Mouse (Mus musculus): ENCODE measurements at regions not wholly inside any gene's neighbourhood (a gene's known extent, or its start where the extent isn't known, plus 50 kb on each side); places are given as distances from the start of the nearest gene placed in this dataset.

DNA sequence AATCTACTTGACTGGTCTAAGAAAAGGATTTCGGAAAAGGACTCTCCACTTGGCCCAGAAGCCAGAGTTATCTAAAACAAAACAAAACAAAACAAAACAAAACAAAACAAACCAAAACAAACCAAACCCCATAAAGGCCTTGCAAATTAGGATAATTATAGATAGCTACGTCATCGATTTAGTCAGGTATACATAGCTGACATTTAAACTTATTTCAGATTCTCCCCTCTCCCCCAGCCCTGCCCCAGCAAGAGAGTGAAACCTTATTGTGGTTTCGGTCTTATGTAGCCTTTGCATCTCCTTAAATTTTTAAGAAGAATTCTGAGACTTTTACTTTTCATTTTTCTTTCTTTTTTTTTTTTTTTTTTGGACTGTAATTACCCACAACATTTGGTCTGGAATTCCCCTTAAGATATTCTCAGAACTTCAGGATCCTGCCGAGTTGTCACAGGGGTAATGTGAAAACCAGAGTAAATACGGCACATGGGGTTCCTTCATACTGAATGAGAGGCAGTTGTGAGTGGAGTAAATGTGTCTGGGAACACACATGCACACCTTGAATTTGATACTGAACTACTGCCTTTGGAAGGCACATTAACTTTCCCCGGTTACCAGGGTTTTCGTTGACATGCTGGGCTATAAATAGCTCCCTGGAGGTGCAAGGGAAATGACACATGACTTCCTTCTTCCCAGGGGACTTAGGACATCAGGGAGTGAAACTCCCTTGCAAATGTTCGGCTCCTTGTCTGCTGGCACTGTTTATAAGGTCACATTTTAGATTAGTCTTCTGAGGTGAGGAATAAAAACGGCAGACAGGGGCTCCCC lies 94.8 kb upstream of the Rap1b start:
- DNase-seq (ENCODE audit: low spot score in 2 of 2) = no peak

DNA sequence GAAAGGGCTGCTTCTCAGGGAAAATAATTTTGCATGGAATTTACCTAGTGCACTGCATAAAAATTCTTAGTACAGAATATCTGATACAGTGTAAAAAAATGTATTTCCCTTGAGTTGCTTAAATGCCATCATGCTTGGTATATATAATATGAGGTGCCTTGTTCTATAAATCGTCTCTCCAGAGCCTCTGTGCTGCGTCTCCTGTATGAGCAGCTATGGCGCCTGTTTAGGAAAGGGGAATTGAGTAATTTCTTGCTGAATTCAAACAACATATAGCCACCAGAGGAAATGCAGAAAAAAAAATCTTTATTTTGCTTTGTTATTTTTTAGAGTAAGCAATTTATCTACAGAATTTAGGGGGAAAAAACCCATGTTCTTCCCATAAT lies 95.4 kb upstream of the Rap1b start:
- no peak for DNase-seq (ENCODE audit: low spot score in 2 of 2)

DNA sequence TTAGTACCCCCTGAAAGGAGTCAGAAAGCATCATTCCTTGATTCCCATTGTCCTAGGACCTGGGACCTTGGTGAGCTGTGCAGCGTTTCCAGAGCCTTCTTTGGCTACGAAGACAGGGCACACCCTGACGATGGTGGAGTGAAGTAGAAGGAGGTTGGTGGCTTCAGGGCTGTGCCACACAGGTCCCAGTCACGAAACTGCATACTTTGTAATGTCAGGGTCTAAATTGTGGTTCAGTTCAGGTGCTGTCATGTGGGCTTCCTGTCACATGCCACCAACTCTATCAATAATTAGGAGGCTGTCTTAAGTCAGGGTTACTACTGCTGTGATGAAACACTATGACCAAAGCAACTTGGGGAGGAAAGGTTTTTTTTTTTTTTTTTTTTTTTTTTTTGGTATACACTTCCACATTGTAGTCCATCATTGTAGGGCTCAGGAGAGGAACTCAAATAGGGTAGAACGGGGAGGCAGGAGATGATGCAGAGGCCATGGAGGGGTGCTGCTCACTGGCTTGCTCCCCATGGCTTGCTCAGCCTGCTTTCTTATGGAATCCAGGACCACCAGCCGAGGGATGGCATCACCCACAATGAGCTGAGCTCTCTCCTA lies 98.0 kb upstream of the Rap1b start:
- no peak for DNase-seq (ENCODE audit: low spot score in 2 of 2)

DNA sequence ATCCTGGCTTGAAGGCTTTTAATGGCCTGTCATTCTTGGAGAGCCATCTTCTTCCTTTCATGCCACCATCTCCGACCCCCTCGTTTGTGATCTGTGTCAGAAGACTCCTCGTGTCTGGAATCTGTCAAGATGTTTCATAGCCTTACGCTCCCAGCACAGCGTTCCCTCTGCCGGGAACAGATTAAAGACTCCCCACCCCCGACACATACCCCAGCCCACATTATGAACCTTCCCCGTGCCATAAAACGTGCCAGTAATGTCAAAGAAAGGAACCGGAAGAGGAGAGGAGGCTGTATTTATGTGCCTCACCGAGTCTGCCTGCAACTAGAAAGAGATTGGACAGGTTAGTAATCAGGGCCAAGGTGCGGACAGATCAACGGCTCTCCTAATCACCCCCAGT lies 101.4 kb upstream of the Rap1b start:
- no peak for DNase-seq (ENCODE audit: low spot score in 2 of 2)

DNA sequence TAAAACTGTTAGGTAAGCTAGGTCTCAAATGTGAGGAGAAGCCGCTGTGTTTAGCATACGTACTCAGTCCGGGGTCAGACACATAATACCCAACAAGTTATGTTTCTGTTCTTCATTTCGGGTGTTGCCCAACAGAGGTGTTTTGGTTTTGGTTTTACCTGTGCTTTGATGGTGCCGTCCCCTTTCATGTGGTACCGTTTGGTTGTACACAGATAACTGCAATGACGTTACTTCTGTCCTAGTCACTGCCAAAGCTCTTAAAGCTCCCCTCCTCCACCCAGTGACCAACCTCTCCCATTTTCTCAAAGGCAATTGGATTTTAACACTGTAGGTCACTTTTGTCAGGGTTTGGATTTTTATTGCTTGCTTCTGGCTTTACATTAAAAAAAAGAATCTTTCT lies 102.1 kb upstream of the Rap1b start:
- no peak for DNase-seq (ENCODE audit: low spot score in 2 of 2)

DNA sequence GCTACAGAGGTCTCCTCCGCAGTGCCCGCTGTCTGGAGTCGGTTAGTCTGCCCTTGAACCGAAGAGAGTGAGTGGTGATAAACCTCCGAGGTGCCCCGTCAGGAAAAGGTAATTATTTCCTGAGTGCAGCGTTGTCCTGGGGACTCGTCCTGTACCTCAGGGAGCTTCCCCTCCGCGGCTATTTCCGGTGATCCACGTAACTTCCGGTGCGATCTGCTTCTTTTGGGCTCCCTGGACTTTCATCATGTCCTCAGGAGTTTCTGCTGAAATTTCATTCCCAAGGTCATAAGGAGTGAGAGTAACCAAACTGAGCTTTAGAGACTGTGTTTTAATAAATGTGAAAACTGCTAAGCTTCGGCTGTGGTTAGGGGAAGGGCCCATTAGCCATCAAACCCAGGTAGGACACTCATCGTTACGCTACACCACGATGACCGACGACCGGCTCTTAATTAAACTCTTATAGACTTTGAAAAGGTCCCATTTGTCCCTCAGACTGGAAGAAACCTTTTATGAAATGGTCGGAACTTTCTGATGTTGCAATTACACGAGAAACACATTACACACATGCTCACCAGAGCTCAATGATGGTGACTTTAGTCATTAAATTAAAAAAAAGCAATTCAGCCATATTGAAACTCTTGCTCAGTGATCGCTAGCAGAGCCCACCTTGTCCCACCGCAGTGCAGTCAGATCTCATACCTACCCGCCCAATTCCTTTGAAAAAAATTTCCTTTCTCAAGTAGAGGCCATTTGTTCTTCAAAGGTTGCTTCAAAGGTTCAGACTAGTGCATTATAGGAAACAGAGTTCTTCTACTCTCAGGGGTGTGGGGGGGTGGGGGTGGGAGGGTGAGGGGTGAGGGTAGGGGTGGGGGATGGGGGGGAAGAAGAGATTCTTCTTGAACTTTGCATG lies 106.5 kb upstream of the Rap1b start:
- DNase-seq (ENCODE audit: low spot score in 2 of 2) = no peak

DNA sequence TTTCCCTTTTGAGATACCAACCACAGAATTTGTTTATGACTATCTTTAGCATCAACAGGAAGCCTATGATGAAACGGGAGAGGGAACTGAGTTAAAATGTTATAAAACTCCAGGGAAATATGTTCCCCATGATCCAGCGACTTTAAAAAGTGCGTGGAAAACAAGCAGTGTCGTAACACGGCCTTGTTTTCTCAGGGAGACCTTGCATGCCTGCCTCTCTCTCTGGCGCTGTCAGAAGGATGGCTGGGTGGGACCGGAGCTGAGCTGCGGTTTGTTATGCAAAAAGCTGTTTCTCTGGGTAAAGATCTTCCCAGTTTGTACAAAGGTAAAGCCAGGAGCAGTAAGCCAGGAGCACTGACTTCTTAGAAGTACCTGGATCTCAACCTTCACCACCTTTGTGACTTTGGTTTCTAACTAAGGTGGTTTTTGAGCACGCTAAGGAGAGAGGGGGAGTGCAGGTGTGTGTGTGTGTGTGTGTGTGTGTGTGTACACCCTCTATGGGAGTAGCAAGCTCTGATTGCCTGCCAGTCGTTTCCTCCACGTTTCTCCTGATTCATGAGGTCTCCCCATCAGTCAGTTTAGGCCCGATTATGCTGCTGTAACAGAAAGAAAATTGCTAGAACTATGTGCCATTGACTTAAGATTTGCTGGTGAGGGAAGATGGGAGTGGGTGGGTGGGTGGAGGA lies 107.3 kb upstream of the Rap1b start:
- DNase-seq (ENCODE audit: low spot score in 2 of 2) = no peak

DNA sequence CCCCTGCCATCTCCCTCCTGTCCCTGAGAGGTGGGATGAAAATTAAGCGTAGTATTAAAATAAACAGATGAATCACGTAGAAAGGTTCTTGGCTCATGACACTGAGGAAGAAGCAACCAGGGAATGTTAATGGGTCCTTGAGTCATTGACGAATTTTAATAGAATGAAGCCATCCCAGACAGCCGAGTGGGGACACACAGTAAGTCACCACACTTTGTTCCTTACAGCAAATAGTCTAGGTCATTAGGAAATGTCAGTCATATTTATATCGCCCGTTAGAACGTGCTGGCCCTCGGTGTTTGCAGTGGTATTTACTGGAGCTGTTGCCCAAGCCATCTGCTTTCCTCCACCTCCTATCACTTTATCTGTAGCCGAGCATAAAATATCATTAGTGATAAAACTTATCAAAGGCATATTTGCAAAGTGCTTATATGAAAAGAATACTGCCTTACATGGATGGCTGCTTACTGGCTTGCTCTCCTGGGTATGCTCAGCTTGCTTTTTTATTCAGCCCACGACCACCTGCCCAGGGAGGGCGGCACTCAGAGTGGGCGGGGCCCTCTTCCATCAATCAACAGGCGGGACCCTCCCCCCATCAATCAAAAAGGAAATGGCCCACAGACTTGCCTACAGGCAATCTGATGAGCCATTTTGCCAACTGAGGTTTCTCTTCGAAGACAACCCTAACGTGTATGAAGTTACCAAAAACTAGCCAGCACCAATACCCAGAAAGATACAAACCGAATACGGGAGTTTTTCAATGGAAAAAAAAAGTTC lies 110.5 kb upstream of the Rap1b start:
- DNase-seq (ENCODE audit: low spot score in 2 of 2) = no peak

DNA sequence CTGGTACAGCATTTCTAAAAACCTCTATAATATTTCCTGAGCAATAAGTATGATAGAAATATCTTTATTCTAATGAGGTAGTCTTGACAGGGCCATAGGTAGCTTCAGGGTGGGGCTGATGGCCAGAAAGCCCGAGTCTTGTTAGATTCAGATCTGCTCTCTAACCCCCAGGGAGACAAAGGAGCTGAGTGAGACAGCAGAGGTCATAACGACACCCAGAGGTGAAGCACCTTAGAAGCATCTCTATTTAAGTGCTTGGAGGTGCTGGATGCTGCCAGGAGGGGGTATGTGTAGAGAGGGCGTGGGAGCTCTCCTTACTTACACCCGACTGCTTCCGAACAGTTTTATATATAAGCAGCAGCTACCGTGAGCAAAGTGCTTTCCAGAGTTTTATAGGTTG lies 128.9 kb upstream of the Rap1b start:
- no peak for DNase-seq (ENCODE audit: low spot score in 2 of 2)

DNA sequence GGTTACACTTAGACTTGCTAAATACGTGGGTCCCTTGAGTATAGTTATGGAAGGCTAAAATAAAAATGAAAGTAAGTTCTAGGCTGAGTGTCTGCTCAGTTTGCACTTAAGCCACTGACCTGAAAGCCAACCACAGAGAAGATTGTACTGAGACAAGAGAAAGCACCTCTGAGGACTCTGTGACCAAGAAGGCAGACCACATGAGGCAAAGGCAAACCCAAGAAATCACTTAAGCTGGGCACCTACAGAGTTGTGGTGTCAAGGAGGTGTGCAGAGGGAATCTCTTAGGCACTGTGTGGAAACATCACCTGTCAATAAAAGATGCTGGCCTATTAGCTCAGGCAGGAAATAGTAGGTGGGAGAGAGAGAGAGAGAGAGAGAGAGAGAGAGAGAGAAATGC lies 129.6 kb upstream of the Rap1b start:
- no peak for DNase-seq (ENCODE audit: low spot score in 2 of 2)

DNA sequence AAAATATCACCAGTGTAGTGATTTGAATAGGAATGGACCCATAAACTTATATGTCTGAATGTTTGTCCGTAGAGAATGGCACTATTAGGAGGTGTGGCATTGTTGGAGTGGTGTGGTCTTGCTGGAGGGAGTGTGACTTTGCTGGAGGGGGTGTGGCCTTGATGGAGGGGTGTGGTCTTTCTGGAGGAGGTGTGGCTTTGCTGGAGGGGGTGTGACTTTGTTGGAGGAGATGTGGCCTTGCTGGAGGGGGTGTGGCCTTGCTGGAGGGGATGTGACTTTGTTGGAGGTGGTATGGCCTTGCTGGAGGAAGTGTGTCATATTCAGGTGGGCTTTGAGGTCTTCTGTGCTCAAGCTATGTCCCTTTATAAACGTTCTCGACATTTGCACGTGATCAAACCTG lies 133.3 kb upstream of the Rap1b start:
- DNase-seq (ENCODE audit: low spot score in 2 of 2) = no peak

DNA sequence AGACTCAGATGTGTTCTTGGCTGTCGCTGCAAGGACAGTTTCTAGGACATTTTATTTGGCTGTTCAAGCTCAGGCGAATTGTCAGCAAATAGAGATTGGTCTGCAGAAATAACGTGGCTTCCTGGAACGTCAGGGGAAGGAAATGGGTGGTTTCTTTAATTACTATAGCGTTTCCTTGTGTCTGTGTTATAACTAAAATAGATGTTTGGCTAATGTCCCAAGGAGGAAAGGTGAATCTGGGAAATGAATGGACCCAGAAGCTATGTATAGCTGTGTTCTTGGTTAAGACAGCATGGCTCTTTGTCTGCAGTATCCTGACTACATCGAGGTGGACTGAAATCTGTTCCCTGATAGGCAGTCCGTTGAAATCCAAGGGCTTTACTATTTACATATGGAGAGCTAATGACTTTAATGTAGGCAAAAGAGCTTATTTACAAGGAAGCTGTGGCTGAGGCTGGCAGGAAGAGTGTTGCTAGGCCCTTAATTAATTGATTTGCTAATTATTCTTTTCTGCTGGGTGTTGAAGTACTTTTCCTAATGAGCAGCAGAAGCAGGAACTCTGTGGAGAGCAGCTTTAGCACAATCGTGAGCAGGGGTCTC lies 136.9 kb upstream of the Rap1b start:
- peak in 1 of 2 experiments; percentile 16 for DNase-seq (ENCODE audit: low spot score in 2 of 2)

DNA sequence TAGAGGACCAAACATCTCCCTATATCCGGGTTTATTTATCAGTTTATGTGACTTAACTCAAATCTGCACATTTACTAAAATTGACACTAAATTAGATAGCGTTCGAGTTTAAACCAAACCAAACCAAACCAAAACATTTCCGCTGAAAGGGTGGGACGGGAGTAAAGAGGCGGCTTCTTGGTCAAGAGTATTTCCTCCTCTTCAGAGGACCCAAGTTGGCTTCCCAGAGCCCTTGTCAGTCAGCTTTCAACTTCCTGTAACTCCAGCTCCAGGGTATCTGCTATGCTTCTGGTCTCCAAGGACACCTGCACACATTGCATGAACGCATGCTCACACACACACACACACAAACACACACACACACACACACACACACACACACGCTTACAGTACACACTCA lies 137.4 kb upstream of the Rap1b start:
- DNase-seq (ENCODE audit: low spot score in 2 of 2) = no peak

DNA sequence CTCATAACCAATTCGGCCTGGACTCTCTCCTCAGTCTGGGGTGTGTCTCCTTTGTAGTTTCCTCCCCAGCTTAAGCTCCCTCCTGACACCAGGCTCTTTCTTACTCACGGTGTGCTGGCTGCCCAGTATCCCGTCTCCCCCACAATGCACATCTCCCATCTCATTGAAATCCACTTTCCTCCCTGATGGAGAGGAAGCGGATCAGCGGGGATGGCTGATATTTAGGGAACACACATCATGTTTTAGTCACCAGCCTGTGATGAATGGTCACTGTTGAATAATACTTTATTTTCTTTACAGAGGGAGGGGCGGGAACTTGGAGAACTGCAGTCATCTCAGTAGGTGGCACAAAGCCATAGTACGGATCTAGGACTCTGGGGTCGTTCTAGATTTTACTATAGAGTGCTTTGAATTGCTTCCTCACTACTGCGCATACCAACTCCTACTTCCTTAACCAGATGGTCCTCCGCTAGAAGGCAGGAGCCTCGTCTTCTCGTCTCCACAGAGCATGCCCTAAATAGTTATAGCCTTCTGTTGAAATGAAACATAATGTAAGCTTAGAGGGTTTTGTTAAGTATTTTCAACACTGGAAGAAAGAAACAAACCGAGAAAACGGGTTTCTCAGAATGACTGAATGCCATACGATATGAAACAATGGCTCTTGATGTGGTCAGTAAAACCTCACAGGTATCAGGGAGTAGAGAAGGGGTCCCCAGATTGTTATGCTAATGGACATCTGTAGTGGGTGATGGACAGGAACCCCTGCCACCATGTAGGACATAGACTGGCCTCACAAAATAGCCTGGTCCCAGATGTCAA lies 139.2 kb upstream of the Rap1b start:
- peak in 1 of 2 experiments; percentile 52 for DNase-seq (ENCODE audit: low spot score in 2 of 2)

DNA sequence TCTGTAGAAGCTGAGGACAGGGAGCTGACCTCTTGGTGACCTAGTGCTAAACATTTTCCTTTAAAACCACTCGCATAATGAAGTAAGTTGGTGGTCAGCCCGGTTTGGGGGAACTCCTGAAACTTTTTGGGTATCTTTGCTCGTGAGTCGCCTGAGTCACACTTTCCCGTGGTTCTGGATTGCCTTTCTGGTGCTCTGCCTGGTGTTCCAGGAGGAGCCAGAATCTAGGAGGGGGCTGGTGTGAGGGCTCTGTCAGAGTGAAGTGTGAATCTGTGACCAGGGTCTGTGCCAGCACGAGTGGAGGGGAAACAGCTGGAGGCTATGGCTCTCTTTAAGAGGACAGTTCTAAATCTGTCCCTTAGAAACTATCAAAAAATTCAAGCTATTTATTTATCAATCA lies 141.8 kb upstream of the Rap1b start:
- peak in 1 of 2 experiments; percentile 53 for DNase-seq (ENCODE audit: low spot score in 2 of 2)

DNA sequence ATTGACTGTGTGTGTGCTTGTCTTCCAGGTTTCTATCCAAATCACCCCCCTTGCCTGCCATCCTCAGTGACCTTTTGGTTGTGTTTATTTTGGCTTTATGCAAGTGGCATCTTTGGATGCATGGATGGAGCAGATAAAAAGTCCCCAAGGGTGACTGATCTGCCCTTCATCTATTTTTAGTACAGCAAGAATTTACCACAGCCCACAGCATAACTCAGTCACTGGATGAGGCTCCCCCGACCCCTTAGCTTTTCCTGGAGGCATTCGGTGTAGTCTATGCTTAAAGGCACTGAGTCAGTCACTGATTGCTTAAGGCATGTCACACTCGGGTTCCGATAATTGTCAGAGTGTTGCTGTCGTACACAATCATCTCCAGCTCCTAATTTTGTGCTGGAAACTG lies 142.2 kb upstream of the Rap1b start:
- no peak for DNase-seq (ENCODE audit: low spot score in 2 of 2)

DNA sequence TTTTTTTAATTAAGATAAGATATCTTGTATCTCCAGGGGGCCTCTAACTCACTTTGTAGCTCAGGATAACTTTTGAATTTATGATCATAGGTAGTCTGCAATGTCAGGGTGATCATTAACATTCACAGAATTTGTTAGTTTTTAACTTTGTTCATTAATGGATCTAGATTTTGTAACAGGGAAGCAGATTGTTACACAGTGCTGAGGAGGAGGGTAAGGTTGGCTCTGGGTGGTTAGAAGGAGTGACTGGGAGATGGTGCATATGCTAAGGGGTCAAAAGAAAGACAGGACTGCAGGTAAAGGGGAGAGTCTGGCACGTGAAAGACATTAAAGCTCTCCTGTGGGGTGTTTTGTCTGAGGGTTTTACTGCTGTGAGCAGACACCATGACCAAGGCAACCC lies 145.3 kb upstream of the Rap1b start:
- no peak for DNase-seq (ENCODE audit: low spot score in 2 of 2)

DNA sequence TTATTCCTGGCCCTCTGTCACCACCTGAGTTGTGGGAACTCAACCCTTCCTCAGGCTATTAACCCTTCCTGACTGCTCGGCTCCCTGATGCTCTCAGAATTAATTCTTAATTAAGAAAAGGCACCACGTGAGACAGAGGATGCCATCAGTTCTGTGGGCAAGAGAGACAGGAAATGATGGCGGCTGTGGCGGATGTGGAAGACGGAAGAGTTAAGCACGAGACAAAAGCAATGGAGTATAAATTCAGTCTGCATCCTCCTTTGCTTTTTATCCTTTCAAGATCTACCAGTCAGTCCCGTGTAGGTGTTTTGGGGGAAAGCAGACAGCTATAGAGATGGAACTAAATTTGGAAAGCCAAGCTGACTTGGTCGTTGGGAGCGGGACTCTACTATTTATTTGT lies 146.5 kb upstream of the Rap1b start:
- DNase-seq (ENCODE audit: low spot score in 2 of 2) = no peak

DNA sequence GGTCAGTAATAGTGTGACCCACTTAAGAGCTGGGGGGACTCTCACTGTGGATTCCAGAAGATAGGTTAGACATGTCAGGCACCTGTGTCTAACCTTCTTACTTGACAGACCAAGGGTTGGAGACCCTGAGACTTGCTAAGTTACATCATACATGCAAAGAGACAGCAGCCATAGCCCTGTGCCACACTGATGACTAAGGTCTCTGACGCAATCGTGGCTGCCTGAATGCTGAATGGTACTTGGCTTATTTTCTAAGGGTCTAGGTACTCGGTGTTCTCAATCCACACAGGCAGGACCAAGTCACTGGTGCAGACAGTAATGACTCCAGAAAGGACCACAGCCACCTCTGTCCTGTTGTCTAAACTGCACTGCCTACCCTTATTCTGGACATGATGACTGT lies 147.8 kb upstream of the Mdm1 start:
- no peak for DNase-seq (ENCODE audit: low spot score in 2 of 2)

DNA sequence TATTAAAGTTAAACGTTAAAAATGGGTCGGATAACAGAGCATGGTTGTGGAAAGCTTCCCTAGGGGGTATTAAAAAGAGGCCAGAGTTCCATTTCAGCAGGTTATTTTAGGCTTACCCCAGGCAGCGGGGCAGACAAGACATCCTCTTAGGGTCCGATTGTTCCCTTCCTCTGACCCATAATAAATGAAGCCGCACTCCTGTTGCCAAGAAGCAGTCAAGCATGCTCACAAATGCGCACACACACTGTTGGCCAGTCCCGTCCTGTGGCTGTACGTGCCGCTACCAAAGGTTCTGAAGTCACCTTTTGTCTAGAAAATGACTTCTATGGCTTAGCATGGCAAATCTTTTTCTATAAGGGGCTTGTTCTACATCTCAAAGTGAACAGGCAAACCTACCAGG lies 146.8 kb upstream of the Mdm1 start:
- no peak for DNase-seq (ENCODE audit: low spot score in 2 of 2)
